Mouse (Mus musculus): Measurements from ENCODE around the gene Lad1. TPM values are rescaled to one million over a fixed set of nuclear protein-coding genes. Genes with fewer than 3 reads are reported as not detected.

Lad1 gene
- total RNA-seq (2021): under 1 TPM; 0.61 to 0.64 TPM
- long read RNA-seq, experiment 1, partial matches to known transcripts: 1 of 6 reads
- long read RNA-seq, experiment 1, other reads (novel, unspliced or antisense): 1 of 6 reads
- long read RNA-seq, experiment 2, partial matches to known transcripts: 0 of 2 reads
- long read RNA-seq, experiment 2, other reads (novel, unspliced or antisense): 0 of 2 reads

DNA sequence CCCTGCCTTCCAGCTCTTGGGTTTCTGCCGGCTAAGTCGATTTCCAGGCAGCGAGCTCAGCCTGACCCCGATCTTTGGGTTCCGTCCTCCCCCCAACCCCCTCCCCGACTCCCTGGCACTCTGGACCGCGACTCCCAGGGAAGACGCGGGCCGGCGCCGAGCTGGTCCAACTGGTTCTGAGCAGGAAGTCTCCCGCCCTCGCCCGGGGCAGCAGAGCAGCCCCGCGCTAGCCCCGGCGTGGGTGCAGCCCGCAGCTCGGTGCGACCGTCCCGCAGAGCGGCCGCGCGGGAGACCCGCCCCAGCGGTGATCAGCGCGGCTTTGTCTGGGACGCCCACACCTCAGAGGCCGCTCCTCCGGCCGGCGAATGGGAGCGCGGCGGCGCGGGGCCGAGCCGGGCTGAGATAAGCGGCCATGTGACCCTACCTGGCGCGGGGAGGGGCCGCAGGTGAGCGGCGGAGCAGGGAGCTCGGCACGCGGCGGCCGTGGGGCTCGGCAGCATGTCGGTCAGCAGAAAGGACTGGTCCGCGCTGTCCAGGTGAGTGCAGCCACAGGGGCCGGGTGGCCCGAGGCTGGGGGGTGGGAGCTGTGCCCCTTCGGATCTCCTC is at the start of gene Lad1:
TSS of gene Lad1 (plus strand) at position 118 of the 606 bp plus-strand sequence.
- intact Hi-C loops (cut with DNase I): no loop called here
- DNase-seq (ENCODE audit: low spot score in 2 of 2): no peak

DNA sequence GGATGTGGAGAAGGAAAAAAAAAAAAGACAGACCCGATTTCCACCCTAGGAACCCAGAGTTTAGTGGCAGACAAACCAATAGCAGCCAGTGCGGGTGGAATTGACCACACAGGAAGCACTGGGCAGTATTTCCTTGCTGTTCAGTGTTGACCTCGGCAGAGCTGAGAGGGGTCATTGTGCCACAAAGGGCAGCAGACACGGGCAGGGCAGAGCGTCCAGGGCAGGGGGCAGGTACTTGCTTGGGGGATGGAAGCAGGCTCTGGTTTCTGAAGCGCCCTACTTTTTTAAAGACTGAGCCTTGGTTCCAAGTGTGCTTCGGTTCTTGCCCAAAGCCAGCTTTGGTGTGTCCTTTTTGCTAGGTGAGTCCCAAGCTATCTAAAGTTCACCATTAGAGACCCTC is 48.2 kb upstream of the Lad1 start:
- no peak for DNase-seq (ENCODE audit: low spot score in 2 of 2)
- intact Hi-C loops (cut with DNase I): no loop called here

DNA sequence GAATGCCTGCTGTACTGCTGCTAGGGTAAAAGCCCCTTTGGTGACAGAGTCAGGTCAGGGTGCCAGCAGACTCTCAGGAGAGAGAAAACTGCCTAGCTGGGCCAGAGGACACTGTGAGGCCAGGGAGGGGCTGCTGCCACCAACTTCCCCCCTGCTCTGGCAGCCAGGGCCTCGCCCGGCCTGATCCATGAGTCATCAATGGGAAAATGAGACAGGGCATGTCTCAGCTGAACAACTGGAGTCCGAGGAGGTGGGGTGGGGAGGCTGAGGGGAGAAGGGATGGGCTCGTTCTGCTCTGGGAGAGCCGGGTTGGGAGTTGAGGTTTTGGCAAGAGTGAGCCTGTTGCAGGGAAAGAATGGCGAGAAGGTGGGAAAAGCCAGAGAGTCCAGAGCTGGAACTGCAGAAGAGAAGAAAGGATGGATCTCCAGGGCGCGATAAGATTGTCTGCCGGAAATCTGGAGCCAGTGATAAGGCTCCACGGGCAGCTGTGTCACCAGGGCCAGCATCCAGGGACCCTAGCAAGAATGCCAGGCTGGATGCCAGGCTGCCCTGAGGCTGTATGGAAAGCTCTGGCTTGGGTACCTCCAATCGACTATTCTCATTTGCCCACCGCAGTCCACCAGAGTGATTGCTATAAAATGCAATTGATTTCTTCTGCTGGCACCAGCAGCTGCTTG is 47.4 kb upstream of the Lad1 start:
- no peak for DNase-seq (ENCODE audit: low spot score in 2 of 2)
- intact Hi-C loops (cut with DNase I): no loop called here

DNA sequence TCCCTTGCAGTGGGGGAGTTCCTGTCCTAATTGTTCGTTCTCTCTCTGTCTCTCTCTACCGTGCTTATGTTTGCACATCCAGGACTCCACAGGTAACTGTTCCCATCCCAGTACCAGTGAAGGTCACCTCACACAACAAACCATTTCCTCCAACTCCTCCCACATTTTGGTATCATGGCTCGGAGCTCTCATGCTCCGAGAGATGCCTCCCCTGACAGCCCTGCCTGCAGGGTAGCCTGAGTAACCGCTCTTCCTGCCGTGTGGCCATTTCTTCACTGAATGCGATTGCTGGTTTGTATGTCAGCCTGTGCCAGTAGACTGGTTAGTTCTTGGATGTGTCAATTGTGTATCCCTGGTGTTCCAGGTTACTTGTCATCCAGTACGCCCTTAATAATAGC is 46.8 kb upstream of the Lad1 start:
- intact Hi-C loops (cut with DNase I): no loop called here
- no peak for DNase-seq (ENCODE audit: low spot score in 2 of 2)

DNA sequence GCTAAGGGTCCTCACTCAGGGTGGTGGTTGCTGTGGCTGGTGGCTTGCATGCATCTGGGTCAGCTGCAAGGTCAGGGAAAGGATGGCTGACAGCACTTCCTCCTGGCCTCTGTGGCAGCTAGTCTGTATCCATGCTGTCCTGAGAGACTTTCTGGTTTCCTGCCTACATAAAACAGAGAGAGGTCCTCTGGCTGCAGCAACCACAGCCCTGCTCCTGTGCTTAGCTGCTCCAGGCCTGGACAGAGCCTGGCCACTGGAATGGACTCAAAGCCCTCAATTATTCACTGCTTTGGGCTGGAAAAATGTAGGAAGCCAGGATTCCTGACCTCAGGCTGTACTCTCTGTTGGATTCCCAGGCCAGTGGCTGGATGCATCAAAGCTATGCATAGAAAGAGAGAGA is 41.8 kb upstream of the Lad1 start:
- intact Hi-C loops (cut with DNase I): no loop called here

DNA sequence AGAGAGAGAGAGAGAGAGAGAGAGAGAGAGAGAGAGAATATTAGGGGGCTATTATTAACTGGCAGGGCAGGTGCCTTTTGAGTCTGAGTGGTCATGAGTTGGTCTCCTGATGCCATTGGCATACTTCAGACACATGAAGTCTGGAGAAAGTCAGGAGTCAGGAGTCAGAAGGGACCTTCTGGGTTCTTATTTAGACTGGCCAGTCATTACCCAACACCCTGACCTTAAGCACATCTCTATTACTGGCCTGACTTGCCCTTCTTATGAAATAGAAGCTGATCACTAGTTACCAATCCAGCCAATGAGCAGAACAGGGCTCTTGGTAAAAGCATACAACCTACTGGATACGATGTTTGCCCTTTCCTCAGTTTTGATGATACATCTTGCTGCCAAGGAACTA is 41.4 kb upstream of the Lad1 start:
- intact Hi-C loops (cut with DNase I): no loop called here
- no peak for DNase-seq (ENCODE audit: low spot score in 2 of 2)

More for the DNA sequence above, 41.8 kb upstream of the Lad1 start:
- no peak for DNase-seq (ENCODE audit: low spot score in 2 of 2)

DNA sequence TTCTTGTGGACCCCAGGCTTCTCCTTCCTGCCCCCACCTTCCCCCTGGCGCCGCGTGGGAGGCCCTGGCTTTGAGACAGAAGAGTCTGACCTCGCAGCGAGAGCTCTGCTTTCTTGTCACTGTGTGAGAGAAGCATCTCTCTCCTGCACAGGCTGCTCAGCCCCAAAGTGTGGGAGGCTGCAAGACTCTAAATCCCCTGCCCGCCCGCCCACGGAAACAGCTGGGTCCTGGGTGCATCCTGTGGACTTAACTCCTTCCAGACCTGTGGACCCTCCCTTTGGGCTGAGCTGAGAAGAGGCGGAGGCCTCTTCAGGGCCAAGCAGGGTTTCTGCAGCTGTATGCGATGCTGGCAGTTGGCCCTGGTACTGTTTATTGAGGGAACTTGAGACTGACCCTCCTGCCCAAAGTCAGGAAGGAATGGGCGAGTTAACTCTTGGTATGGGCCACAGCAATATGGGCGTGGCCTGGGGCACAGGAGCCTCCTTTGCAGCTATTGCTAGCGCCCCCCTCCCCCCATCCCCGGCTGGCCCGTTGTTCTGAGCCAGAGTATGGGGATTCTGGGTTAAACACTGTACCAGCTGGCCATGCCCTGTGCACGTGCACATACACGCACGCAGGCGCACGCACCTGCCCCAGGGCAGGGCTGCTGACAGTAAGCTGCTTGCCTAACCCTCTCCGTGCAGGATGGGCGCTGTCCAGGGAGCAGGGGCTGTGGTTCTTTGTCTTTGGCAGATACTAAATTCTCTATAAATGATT is 39.4 kb upstream of the Lad1 start, which contains the start of gene Tnni1:
TSS of gene Tnni1 (plus strand) at position 655 of the 756 bp plus-strand sequence.
- intact Hi-C loops (cut with DNase I): no loop called here
- no peak for DNase-seq (ENCODE audit: low spot score in 2 of 2)

DNA sequence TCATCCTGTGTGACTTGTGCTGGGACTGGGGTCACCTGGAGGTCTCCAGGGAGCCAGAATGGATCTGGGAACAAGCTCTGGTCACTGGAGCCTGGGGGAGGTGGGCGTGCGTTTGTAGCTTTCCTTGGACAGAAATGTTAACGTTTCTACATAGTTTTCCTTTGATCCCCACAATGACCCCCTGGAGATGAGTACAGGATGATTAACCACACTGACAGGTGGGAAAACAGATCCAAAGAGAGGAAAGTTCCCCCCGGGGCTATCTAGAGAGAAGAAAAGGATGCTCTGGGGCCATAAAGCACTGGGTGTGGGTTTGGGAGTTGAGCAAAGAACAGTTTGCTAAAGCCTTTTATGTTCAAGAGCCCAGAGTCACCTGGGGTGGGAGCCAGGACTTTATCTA is 37.7 kb upstream of the Lad1 start:
- intact Hi-C loops (cut with DNase I): loop anchor here (1.0 to 2.0 kb wide), 2 partner anchors 27 to 62 kb away; no protein-coding TSS in a partner anchor
- DNase-seq (ENCODE audit: low spot score in 2 of 2): no peak

DNA sequence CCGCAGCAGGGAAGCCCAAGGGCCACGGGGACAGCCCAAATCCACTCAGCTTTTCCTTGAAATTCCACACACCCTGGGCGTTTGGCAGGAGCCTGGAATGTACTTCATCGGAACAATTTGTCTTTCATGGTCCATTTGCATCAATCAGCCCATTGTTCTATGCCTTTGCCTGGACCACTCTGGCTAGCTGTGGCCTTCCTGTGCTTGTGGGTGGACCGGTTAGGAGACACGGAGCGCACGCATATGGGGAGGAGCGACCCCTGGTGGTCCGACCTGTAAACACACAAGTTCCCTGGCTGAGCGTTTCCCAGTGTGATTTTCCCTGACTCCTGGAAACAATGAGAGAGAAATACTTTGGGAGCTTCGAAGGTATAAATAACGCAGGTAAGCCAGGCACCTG is 37.2 kb upstream of the Lad1 start:
- intact Hi-C loops (cut with DNase I): loop anchor here (1.0 to 2.0 kb wide), 2 partner anchors 28 to 62 kb away; no protein-coding TSS in a partner anchor
- DNase-seq (ENCODE audit: low spot score in 2 of 2): peak; percentile 75 to 76

DNA sequence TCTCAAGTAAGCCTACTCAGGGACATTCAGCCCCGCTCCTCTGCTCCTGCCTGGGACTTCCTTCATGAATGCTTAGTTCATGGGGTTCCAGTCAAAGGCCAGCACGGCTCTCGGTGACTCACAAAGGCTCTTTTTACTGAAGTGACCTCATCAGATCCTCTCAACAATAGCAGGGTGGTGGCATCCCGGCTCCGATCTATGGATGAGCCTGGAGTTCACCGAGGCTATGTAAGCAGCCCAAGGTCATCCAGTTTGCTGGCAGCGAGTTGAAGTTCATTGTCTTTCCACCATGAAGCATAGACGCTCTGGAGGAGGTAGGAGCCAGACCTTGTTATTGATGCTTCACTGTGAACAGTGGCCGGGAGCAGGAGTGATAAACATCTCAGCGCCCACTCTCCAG is 35.6 kb upstream of the Lad1 start:
- intact Hi-C loops (cut with DNase I): no loop called here

DNA sequence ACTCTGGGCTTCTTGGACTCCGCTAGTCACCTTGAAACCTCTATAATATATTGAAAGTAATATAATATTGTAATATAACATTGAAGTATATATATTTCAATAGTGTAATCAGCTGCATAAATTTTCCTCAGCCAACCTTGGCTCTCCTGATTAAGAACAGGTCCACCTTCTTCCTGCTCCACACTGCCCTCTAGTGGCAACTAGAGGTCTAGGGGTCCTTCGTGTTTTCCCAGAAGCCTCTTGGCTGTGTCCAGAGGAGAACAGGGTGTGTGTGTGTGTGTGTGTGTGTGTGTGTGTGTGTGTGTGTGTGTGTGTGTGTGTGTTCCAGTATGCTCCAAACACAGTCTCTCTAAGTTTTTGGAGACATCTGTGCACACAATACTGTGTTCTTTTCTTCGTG is 30.6 kb upstream of the Lad1 start:
- DNase-seq (ENCODE audit: low spot score in 2 of 2): peak; percentile 79 to 84

More for the DNA sequence above, 35.6 kb upstream of the Lad1 start:
- DNase-seq (ENCODE audit: low spot score in 2 of 2): no peak

DNA sequence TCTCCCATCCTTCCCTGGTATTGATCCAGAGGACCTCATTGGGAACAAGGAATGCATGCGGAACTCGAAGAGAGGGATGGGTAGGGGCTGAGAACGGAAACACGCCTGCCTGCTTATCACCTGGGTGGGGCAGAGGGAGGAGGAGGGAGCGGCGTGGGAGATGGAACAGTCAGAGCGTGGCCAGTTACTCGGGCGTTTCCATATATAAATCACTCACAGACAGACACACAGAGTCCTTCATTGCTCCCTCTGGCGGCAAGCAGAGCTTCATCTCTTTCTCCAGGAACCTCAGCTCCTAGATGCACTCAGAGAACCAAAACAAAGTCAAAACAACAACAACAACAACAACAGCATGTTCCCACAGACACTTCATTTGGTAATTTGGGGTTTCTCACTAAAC is 29.7 kb upstream of the Lad1 start:
- peak in 1 of 2 experiments; percentile 37 for DNase-seq (ENCODE audit: low spot score in 2 of 2)
- intact Hi-C loops (cut with DNase I): loop anchor here (2.0 kb wide), 1 partner anchor 70 kb away; no protein-coding TSS in a partner anchor

More for the DNA sequence above, 30.6 kb upstream of the Lad1 start:
- intact Hi-C loops (cut with DNase I): loop anchor here (2.0 kb wide), 1 partner anchor 69 kb away; no protein-coding TSS in a partner anchor

DNA sequence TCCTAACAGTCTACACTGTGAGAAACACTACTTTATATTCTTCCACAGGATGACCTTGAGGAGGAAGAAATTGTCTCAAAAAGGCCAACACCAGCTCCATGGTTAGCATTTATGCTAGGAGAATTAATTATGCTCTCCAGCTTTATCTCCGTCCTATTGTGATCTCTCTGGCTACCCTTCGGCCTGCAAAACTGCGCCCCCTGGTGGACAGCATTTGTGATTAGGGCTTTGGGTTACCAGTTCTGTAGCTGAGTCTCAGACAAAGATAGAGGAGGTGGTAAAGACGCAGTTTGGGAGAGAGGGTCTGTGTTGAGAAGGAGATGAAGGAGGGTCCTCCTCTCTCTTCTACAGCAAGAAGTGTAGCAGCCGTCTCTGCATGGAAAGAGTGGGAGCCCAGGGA is 28.6 kb upstream of the Lad1 start:
- DNase-seq (ENCODE audit: low spot score in 2 of 2): peak in 1 of 2 experiments; percentile 69
- intact Hi-C loops (cut with DNase I): loop anchor here (2.0 kb wide), 1 partner anchor 71 kb away; no protein-coding TSS in a partner anchor

DNA sequence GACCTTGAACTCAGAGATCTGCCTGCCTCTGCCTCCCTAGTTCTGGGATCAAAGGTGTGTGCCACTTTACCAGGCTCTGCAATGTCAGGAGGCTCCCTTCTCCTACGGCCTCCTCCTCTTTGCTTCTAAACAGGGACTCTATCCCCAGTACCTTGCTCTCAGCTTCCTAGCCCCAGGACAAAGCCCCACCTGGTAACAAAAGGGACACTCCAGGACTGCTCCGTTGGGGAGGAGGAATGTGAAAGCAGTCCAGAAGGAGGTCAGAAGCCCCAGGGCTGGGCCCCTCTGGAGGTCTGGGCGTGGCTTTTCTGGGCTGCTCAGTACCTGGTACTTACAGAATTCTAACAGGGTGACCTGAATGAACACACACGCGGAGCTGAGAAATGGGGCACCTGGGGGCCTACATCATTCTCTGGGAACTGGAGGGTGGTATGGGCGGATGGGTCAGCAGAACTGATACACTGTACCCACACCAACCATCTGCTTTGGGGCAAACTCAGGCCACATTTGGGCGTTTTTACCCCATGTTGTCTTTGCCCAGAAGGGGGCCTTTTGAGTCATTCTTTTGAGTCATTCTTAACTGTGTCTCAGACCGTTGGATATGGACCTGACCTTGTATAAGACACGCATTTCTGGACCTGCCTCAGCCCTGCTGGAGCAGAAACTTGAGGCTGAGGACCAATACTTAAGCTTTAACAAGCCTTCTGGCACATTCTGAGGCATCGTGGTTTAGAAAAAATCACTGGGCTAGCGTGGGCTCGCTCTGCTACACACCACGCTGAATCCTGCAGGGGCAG is 26.1 kb upstream of the Lad1 start:
- intact Hi-C loops (cut with DNase I): no loop called here
- no peak for DNase-seq (ENCODE audit: low spot score in 2 of 2)

DNA sequence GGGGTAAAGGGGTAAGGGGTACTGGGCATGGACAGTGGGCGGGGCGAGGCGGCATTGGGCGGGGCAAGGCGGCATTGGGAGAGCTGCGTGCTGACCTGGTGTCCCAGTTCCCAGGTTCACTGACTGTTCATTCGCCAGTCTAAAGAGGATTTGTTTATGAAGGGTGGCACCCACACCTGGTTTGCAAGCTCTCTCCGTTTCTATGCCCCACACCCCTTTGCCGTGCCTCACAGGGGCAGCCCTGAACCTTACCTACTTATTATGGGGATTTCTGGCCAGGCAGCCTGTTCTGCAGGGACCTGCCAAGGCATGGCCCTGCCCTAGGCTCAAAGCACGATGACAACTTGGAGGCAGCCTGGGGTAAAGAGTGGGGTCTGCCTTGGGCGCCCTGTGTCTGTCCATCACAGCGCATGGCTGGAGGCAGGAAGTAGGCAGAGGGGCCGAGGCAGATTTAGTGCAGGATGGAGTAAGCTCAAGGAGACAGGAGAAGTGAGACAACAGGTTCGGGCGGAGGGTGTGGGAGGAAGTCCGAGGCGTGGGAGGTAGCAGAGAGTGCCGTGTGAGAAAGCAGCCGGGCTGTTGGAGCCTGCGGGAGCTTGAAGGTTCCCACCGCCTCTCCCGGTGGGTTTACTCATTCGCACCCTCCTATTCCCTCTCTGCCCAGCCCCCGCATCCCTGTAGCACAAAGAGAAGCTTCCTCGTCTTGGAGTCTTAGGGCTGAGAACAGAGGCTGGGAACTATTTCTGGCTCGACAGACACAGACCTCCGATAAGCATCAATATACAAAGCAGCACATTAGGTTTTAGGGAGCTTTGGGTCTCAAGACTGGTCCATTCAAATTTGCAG is 24.8 kb upstream of the Lad1 start:
- DNase-seq (ENCODE audit: low spot score in 2 of 2): peak; percentile 71 to 85
- intact Hi-C loops (cut with DNase I): no loop called here

DNA sequence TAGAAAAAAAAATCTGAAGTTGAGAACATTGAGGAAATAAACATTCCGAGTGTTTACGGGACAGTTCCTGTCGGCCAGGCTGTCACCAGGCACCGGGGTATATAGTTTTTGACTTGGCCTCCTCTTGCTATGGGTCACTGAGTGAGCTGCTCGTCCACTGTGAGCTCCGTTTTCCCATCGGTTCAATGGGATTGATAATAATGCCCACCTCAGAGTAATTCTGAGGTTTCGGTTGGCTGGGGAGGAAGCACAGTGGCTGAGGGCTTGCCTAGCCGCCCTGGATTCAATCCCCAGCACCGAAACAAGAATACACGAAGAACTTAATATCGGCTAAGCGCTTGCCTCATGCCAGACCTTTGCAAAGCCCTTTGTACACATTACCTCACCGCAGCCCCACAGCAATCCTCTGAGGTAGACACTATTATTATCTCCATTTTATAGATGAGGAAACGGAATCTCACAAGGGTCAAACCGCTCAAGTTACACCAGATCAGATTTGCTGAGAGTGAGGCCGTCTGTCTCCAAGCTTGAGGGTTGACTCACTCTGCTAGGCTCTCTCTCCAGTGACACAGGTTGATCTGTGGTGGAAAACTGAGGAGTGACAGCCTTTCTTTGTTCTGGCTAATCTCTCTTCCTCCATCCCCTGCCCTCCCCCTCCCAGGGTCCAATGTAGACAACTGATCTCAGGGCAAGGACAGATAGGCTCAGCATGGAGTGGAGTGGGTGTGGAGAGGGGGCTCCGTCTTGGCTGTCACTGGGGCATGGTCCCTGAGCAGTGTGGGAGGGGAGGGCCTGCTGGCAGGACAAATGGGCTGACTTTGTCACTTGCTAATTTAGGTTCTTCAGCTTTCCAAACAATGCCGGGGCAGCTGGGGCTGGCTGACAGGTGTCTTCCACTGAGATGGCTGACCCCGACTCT is 23.9 kb upstream of the Lad1 start:
- intact Hi-C loops (cut with DNase I): no loop called here
- DNase-seq (ENCODE audit: low spot score in 2 of 2): no peak

DNA sequence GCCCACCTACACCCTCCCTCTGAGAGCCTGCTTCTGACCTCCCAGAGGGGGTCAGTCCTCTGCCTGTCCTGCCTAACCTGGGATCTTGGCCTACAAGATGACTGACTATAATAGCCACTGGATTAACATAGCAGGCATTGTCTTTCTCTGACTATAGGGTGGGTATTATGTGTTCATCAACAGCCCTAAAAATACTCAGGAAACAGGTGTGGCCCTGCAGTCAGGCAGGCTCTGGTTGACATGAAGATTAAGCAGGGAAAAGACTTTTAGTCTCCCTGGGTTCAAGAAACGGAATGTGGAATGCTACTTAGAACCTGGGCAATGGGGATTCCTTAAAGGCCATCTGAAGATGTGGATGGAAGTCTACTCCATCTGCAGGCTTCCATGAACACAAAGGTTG is 19.9 kb upstream of the Lad1 start:
- intact Hi-C loops (cut with DNase I): no loop called here
- DNase-seq (ENCODE audit: low spot score in 2 of 2): no peak
